Mouse (Mus musculus) layer of hippocampus, adult 9-10 months (tissue): ENCODE results near the gene Ubtf.
"Not testable (repeated sequence)": the region's sequence is repeated elsewhere in the genome, so short reads cannot be mapped to it uniquely, and the experiment has no call there.

Experiments
- DNase-seq: peaks from one replicate; pipeline ENCODE4 v3.0.0; 2022; ENCODE audit warnings: low spot score

The Ubtf gene

DNA sequence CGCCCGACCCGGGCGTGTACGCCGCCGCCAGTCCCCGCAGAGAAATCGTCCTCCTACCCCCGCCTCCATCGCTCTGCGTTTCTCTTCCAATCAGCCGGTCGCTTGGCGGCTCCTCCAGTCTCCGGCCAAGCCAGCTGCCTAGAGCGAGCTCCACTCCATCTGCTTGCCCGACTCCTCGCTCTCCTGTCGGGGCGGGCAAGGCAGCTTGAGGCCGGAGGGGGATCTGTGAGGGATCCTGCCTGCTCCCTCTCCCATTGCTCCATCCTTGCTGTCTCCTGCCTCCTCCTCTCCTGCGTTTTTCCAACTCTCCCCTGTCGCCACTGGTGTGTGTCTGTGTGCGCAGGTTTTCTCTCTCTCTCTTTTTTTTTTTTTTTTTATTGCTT, at the start of gene Ubtf:
TSS of gene Ubtf (minus strand) at position 333 of the 383 bp plus-strand sequence.
- no peak for DNase-seq

DNA sequence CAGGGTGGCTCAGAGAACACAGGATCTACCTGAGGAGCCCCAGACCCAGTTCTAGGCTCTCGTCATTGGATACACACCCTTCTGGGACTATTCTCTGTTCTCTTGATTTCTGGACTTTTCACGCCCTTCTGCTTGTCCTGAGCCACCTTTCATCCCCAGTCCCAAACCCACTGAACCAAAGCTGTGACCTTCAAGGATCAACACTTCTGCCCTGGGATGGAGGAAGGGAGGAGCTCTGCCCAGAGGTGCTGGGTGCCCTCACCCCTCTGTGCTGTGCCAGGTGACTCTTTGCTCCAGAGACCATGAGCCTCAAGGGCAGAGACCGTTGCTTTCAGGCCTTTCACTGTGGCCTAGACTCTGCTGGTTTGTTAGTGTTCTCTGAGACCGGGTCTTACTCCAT, 49.7 kb upstream of the Ubtf start:
- DNase-seq, result no peak

DNA sequence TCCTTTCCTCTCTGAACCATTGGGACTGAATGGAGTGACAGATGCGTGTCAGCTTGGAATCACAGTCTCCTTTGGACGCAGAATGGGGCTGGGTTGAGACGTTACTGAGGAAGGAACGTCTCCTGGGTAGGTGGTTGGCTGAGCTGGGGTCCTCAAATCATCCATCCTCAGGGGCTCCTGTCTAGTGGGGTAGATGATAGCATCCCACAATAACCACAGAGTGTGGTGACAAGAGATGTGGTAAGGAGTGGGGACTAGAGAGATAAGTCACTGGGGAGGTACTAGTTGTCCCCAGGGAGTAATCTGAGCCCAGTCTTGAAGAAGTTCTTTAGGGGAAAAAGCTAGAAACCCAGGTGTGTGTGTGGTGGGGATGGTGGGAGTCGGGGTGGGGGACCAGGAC, 48.8 kb upstream of the Ubtf start:
- DNase-seq, result no peak

DNA sequence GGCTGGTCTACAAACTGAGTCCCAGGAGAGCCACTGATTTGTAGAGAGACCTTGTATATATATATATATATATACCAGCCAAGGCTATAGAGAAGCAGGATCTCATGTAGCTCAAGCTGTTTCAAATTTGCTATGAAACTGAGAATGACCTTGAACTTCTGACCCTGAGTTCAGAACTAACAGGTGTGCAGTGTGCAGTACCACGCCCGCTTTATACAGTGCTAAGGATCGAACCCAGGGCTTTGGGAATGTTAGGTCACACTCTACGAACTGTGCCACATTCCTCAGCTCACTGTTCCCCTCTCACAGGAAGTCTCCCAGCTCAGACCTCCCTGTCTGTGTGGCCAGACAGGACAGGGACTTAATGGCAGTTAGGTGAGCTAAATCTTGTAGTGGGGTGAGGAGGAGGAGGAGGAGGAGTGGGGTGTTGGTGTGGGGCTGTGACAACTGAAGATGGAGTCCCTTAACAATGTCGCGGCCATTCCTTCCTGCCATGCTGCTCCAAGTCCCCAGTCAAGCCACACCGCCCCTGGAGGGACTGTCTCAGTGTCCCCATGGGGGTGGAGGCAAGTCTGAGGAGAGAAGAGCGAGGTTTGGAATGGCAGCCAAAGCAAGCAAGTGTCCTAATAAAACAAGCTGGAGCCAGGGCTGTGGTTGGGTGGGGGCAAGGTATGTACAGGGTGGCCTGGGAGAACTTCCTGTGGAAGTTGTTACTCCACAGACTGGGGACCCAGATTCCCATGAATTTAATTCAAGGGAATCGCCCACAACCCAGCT, 48.1 kb upstream of the Ubtf start:
- DNase-seq, result no peak

DNA sequence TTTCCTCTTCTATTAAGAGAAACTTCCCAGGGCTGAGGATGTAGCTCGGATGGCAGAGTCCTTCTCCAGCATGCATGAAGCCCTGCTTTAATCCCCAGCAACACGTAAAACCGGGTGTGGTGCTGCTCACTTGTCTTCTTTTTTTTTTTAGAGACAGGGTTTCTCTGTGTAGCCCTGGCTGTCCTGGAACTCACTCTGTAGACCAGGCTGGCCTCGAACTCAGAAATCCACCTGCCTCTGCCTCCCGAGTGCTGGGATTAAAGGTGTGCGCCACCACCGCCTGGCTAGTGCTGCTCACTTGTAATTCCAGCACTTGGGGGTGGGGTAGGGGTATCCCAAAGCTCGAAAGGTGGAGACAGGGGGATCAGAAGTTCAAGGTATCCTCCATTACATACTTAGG, 46.6 kb upstream of the Ubtf start, which contains the start of gene Slc4a1:
TSS of gene Slc4a1 (minus strand) at position 101 of the 400 bp plus-strand sequence.
- not testable (repeated sequence) for DNase-seq

DNA sequence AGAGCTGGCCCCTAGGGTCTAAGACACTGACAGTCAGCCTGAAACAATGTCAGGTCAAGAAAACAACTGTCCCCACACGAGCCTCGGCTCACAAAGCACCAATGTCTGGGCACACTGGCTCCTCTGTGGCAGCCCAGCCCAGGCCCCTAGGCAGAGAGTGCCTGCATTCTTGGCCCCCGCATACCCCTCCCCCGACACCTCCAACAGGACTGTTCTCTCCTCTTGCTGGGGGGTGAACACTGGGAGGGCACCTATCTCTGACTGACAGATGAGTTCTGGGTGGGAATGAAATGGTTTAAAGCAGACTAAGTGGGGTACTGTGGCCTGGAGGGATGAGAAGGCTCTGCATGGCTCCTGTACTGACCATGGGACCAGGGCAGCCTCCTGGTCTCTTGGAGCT, 46.2 kb upstream of the Ubtf start:
- no peak for DNase-seq

DNA sequence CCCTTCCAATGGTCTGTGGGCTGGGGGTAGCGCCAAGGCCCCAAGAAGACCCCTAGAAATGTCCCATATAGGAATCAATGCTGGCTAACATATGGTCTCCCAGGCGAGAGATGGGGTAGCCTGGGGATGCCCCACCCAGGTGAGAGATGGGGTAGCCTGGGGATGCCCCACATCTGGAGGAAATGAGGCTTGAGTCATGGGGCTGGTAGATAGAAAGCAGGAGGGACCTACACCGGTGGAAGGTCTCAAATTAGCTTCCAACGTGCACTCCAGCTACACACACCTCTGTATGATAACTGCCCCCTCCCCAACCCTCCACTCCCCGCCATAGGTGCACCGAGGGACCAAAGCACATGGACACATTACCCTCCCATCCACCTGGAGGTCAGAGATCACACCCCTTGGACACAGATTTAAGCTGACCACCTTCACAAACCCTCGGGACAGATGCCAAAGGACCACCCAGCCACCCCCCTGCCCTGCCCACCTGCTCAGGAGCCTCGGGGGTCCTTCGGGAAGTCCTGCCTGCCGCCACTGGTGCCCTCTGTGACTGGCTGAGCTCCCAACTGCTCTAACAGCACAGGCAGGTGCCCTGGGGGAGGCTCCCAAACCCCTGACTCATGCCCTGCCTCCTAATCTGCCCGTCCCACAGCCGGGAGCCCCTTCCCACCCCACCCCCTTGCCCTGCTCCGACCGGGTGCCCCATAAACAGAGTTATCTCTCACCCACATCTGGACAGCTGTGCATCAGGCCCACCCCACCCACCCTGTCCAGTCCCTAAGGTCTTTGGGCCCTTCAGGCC, 45.2 kb upstream of the Ubtf start:
- no peak for DNase-seq

DNA sequence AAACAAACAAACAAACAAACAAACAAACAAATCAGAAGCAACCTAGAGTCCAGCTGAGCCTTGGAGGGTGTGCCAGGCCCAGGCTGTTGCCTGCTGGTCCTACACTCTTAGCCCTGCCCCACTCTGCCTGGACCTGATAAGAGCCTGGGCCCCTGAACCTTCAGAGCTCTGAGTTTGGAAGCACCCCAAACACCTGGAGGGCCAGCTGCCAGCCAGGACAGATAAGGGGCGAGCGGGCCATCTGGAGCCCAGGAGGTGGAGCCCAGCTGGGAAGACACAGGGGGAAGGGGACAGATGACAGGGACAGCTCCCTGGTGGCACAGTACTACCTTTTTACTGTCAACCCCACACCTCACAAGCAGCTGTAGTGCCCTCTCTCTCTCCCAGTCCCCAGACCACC, 44.1 kb upstream of the Ubtf start:
- DNase-seq, result no peak

DNA sequence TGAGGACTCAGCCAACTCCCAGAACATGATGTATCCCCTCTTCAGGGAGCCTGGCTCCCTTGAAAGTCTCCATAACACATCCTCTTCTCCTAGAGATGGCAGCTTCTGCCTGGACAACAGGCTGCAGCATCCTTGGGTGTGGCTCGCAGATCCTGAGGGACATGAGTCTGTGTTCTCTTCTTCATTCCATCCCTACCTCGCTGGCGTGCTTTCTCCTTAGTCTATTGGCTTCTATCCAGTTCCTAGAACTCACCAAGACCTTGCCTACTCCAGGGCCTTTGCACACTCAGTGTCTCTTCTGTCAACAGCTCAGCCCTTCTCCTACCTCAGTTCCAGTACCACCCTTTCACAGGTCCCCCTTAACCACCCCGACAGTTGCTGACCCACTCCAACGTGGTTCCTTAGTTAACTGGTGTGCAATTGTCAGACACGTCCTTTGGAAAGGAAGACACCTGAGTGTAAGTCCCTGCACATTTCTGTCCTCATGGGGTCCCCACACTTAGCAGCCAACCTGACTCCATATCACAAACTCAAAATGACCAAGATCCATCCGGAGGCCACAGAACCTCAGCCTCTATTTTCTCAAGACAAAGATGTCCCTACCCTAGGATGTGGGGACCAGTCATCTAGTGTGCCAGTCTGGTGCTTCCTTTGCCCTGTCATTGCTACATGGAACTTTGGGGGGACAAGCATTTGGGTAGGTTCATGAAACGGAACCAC, 42.4 kb upstream of the Ubtf start:
- no peak for DNase-seq

DNA sequence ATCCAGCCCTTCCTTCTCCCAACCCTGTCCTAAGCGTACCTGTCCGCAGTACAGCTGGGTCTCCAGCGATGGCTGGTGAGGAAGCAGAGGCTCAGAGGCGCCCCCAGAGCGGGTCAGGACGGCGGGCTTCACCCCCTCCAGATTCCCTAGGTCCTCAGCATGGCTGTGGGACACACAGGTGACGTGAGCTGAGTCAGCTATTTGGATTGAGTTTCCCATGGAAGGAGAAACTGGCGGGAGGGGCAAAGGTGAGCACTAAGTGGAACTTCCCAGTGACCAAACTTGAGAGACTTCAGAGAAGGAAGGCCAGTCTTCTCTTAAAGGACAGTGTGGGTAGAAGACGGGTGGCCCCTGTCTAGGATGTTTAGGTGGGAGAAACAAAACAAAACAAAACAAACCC, 38.8 kb upstream of the Ubtf start:
- DNase-seq, result no peak

DNA sequence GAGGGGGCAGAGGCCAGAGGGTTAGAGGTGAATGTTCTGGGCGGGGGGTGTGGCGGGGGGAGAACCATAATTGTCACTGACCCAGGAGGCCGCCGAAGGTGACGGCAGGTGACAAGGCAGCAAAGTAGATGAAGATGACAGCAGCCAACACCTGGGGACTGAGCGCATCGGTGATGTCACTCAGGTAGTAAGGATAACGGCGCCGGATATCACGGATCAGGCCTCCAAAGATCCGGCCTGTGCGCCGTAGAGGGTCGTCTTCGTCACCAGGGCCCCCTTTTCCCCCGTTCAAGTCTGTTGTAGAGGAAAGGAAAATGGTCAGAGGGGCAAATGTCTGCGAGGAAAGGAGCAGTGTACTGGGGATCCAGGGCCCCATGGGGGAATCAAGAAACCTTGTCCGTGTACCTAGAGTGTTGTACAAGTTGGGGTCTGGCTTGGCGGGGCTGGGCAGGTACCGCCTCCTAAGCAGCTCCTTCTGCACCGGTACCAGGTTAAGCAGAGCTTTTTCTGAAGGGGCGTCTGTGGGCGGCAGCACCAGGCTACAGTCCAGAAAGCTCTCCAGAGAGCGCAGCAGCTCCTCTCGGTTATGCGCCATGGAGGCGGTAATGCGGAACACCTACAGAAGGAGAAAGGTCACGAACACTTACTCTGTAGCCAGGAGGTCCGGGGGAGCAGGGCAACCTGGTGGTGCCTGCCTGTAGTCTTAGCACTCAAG, 37.3 kb upstream of the Ubtf start:
- DNase-seq, result no peak

DNA sequence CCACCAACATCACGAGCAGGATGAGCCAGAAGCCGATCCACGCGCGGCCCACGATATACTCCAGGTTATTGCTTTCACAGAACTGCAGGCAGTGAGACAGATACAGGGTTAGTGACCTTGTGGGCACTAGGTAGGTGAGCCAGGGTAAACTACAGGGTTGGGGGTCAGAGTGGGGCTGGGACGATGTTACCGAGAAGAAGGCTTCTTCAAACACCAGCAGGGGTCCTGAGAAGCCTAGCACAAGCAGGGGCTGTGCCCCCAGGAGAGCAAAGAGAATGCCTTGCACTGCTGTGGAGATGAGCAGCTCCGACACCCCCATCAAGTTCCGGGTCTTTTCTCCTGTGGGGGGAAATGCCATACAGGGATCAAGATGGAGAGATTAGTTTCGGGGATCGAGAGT, 36.6 kb upstream of the Ubtf start:
- DNase-seq, result no peak

DNA sequence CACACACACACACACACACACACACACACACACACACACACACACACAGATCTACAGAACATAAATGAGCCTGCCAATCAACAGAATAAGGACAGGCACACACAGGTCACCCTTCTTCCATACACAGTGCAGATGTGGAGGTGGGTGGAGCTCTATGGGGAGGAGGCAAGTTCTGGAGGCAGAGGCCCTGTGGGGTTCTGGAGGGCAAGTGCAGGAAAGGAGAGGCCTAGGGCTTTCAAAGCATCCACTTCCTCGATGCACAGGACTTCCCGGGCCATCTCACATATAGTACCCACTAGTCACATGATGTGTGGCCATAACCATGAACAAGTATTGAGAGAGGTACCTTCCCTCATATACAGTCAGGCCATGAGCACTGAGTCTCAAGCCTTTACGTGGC, 36.0 kb upstream of the Ubtf start:
- no peak for DNase-seq

DNA sequence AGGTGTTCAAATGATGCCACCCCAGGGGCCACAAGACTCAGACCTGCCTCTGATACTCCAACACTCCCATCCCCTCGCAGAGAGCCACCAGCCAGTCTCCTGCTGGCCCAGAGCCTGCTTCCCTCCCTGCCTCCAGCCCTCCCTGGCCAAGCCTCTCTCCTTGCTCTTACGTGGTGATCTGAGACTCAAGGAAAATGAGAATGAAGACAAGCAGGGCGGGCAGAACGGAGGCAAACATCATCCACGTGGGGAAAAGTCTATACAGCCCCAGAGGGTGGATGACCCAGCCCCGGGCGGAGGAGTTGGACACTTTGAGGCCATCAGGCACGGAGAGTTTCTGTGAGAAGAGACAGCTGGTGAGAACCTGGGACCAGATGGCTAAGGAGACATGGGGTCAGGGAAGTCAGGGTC, 33.5 kb upstream of the Ubtf start:
- no peak for DNase-seq

DNA sequence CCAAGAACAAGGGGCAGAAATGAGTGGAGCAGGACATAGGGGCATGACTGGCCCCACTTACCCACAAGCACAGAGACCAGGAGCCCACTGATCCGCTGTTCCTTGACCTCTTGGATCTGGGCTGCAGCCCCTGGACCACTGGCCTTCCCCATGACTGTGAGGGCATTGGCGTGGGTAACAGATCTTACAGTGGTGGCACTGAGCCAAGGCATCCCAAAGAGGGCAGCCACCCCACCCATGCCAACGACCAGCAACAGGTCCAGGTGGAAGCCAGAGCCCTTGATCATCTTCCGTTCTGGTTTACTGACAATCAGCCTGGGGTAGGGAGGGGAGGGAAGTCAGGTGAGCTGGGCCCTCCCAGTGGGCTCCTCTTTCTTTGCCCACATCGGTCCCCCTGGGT, 32.8 kb upstream of the Ubtf start:
- no peak for DNase-seq

DNA sequence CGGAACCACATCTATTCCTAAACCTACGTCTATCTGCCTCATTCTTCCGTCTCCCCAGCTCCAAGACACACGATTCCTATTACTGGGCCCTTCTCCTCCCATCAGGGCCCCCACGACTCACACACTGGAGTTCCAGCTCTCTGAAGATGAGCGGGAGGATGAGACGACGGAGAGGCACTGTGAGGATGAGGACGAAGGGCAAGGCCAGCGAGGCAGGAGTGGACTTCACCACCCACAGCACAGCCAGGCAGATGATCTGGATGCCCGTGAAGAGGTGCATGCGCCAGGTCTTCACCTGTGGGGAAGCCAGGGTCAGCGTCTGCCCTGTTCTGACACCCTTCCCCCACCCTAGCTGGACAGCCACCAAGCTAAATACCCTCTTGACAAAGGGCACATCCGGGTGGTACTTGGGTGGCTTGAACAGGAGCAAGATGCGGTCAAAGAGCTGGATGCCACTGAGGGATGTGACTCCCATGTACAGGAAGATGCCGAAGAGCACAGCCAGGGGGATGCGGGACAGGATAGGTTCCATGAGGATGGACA, 31.5 kb upstream of the Ubtf start:
- no peak for DNase-seq

DNA sequence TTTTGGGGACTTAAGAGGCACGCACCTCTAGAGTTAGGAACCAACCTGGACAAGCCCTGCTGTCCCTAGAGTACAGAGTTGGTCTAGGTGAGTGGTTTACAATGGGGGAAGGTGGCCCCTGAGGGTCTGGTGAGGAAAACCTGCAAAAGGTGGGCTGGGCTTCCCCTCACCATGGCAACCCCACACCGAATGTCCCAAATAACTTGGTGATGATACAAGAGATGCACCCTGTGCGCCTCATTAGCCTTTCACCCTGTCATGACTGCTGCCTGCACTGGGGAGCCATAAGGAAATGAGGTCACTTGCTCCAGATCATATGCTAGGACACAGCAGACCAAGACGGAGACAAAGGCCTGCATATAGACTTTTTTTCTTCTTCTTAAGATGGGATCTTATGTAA, 30.9 kb upstream of the Ubtf start:
- DNase-seq, result no peak

DNA sequence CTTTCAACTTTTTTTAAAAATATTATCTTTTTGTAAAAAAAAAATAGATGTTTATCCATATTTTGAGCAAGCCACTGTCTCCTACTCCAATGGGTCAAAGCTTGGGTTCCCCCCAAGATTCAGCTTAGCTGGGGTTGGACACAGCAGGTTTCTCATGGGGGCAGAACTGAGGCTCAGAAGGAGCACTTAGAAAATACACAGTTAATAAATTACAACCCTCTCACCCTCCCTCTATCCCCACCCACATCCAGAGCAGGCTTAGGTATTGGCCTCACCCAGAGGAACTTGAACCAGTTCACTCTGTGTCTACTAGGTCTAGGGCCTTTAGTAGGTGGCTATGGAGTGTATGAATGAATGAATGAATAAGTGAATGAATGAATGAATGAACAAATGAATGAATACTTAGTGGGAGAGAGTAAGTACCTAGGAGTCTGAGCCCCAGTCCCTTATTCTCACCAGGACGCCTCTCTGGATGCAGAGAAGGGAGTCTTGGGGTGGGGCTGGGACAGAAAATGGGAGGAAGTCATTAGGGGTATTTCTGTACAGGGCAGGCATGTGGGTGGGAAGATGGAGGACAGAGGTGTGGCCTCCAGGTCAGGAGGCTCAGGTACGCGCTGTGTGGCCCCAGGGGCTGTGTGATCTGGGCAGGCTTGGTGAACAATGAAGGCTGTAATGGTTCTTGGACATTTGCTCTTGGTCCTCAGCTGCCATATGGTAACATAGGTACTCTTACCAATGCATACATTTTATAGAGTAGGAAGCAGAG, 29.8 kb upstream of the Ubtf start:
- no peak for DNase-seq

DNA sequence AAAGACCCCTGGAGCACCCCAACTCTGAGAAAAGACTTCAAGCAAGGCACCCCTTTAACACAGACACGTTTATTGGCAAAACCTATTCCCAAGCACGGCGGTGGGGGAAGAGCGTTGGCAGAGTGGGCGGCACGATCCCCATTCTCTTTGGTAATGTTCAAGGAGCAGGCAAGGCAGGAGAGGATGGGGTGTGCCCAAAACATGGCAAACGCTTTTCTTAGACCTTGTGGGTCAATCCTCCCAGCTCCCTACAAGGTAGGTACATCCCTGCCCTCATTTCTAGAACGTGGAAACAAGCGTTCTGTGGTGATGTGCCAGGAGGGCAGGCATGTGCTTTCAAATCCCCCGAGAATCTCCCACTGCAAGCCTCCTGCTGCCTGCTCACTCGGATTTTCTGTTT, 29.2 kb upstream of the Ubtf start:
- no peak for DNase-seq

DNA sequence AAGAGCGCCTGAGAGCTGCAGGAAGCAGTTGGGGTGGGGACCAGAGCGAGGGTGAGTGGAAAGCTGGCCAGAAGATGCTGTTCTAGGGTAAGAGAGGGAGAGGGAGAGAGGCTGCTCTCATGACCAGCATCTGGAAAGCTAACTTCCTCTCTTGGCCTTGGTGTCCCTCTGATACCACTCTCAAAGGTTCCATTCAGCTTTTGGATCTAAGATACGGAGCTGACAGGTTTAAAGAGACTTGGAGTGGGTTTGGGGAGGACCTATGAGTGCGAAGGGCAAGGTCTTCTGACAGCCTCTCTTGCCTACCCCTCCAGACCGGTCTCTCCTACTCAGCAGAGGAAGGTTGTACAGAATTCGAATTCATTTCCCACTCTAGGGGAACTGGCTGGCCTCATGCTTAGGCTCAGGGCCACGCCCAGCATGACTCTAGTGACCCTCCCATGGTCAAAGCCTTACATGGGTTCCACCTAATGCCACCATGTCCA, 28.6 kb upstream of the Ubtf start:
- no peak for DNase-seq

DNA sequence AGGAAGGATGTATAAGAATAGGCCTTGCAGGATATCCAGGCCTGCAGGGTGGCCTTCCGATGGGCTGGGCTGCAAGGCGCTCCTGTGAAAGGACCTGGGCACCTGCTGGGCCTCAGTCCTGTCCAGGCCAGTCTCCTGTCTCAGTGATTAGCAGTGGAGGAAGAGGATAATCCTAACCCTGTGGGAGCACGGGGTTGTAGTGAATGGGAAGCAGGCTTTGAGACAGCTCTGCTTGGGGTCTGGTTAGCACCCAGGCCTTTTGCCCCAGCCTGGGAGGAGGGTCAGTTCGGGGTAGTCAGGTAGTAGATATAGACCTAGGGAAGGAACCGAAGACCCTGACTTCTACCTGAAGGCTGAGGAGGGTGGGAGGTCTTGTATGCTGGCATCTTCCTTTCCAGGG, 28.1 kb upstream of the Ubtf start:
- DNase-seq, result no peak
